Mouse (Mus musculus) Muller cell, postnatal 12 days (primary cell): ENCODE measurements around the gene Nipa2.

Experiments
- DNase-seq: peaks from one replicate; pipeline ENCODE4 v3.0.0-alpha.2; 2015; ENCODE audit errors: inconsistent ontology term

The Nipa2 gene

GRCm38 (mm10) chr7:55962004-55962908 lies at the start of gene Nipa2:
Gene Nipa2 (minus strand): TSS chr7:55962476.
- DNase-seq, result peak; percentile 94

DNA sequence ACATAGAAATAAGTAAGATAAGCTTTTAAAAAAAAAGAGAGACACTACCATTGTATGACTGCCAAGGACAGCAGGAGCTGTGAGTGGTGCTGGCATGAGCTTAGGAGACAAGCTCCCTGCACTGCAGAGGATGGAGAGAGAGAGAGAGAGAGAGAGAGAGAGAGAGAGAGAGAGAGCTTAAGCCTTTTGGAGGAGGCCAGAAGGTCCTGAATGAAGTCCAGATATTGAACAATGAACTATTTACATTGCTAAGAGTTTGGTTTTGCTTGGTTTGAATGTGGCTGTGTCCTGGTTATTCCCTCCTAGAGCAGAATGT lies 48.7 kb upstream of the Nipa2 start:
- no peak for DNase-seq

DNA sequence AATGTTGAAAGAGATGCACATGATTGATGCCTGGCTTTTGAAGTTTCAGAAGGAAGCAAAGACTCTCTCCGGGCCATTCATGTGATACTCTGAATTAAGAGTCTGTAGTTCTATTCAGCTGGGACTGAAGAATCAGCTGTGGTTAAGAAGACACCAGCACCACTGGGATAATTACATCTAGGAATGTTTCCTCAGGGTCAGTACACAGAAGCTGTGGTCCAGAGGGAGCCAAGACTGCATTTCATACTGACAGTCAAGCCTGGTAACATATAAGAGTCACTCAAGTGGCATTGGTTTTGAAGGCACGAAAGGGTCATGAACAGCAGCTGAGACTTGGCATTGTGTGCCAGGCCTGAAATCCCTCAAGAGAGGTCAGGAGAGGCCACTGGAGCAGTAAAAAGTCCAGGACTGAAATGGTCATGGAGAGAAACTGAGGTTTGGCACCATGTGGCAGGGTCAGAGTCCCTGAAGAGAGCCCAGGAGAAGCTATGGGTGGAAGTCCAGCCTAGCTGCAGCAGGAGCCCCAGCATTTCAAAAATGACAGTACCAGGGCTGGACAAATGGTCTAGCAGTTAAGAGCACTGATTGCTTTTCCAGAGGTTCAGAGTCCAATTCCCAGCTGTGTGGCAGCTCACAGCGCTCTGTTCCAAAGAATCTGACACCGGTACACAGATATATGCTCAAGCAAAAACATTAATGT lies 48.2 kb upstream of the Nipa2 start:
- peak; percentile 71 for DNase-seq

- DNase-seq, result peak; percentile 62
Measured at GRCm38 (mm10) chr7:55998997-55999396, 36.7 kb upstream of the Nipa2 start.

DNA sequence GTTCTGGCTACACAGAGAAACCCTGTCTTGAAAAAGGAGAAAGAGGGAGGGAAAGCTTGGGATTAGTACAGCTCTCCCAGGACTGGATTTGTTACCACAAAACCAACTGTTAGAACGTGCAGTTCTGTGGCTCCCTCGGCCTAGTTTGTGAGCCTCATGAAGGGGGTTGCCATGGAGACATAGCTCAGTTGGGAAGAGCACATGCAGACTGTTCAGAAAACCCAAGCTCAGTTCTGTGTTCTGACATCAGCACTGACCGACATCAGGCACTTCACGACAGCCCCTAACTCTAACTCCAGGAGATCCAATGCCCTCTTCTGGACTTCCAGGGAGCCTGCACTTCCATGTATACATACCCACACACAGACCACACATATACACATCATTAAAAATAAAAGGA lies 32.7 kb upstream of the Nipa2 start:
- DNase-seq, result no peak

DNA sequence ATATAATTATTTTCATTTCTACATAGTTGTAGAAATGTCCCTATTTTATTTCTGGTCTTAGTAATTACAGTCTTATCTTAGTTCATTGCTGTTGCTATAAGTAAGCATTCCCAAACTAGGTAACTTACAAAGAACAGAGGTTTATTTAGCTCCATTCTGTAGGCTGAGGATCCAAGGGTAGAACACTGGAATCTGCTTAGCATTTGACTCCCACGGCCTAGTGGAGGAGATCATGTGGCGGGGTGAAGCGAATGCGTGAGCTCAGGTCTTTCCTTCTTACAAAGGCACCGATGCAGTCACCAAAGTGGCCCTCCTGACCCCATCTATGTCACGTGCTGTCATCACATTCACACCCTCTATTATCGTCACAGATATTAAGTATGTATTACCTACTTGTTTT lies 29.6 kb upstream of the Nipa2 start:
- DNase-seq, result no peak

- DNase-seq, result no peak
Measured at GRCm38 (mm10) chr7:55991129-55991528, 28.9 kb upstream of the Nipa2 start.

DNA sequence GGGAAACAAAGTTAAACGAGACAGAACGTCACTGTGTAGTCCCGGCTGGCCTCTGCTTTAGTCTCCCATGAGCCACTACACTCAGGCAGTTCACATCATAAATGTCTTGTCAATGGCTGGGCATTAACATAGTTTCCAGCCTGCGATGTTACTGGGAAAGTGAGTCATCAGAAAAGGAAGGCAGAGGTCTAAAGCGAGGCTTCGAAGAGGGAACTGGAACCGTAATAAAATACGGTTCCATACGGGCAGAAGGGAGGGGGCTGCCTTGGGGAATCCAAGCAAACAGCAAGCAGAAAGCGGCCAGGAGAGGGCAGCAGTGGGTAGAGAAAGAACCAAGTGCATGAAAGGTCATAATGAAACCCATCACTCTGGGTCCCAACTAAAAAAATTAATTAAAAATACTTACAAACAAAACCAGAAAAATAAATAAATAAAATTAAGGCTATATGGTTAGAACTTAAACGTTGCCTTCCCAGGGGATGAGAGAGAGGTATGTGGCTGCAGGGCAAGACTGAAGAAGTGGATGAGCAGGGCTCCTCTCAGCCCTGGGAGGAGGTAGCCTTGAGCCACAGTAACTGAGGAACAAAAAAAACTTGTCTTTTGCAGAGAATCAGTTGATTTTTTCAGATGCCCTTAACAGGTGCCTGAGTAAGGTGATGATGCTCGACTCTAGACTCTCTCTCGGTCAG lies 24.4 kb upstream of the Nipa2 start:
- DNase-seq, result peak; percentile 48

DNA sequence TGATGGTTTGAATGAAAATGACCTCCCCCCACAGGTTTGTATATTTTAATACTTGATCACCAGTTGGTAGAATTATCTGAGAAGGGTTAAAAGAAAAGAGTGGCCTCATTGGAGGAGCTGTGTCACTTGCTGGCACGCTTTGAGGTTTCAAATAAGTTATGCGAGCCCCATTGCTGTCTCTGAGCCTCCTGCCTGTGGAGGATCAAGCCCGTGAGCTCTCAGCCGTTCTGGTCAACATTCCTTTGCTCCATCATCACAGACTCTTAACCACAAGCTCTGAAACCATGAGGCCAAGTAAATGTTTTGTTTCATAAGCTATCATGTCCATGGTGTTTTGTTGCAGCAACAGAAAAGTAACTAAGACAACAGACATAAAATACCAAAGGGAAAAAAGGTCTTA lies 22.5 kb upstream of the Nipa2 start:
- peak; percentile 32 for DNase-seq

DNA sequence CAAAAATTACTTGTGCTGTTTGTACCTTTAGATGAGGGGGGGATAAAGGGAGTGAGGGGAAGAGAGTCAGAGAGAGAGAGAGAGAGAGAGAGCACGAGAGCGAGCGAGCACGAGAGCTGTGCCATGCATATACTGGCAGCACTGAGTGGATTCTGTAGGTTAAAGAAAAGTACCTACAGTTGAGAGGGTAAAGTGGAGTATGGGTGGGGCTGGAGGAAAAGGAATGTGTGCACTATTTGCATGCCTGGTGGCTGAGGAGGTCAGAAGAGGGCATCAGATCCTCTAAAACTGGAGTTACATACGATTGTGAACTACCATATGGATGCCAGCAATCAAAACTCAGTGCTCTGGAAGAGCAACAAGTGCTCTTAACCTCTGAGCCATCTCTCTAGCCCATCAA lies 20.8 kb upstream of the Nipa2 start:
- DNase-seq, result no peak

DNA sequence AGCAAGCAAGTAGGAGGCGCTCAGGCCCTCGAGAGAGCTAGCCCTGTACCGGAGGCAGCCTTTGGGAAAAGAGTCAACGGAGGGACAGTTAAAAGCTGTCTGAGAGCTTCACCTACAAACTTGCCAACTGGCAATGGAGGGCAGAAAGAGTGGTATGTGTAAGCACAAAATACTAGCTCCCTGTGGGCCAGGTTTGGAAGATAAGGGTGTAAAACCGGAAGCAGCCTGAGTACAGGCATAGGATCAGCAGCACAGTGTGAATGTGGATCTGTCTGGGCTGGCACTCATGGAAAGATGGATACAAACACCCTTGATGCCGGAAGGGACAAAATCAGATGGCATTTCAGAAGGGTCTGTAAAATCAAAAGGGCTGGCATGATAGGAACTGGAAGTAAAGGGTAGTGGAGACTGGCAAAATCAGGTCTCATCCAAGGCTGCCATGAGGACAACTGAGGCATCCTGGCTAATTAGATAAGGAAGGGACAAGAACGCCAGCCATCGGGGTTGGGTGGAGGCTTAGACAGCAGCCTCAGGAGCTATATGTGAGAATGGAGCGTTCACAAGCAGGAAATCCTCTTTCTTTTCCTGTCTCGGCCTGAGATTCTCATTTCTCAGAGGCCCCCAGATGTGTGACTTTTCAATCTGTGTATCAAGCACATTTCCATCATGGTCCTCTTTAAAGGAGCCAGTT lies 19.9 kb upstream of the Nipa2 start:
- no peak for DNase-seq

- no peak for DNase-seq
Measured at GRCm38 (mm10) chr7:55981511-55981910, 19.2 kb upstream of the Nipa2 start.

DNA sequence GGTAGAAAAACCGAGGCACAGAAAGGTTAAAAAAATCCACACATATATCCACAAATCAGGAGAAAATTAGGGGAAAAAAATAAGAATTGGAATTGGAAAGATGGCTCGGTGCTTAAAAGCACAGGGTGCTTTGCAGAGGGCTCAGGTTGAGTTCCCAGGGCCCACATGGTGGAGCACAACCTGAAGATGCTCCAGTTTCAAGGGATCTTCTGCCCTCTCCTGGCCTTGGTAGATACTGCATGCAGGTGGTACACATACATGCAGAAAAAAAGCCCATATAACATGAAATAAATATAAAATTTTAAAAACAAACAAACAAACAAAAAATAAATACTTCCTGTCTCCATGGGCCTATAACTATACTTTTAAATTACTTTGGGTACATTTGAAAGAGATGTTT lies 12.2 kb upstream of the Nipa2 start:
- no peak for DNase-seq

DNA sequence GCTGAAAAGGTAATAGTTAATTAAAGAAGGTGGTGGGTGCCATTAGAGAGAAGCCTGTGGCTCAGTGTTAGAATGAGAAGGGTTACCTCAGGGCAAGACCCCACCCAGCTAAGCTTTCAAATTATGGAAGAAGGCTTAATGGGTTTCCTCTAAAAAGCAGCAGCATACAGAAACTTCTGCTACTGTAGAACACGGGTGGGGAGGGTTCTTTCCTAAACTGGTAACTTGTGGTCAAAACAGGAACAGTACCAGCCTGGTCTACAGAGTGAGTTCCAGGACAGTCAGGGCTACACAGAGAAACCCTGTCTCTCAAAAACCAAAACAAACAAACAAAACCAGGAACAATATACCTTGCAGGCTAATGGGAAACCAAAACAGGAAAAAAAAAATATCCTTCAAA lies 7.1 kb upstream of the Nipa2 start:
- DNase-seq, result no peak

GRCm38 (mm10) chr7:55968258-55968901 lies 6.1 kb upstream of the Nipa2 start:
- peak; percentile 31 for DNase-seq

- no peak for DNase-seq
Measured at GRCm38 (mm10) chr7:55966866-55967460, 4.7 kb upstream of the Nipa2 start.

DNA sequence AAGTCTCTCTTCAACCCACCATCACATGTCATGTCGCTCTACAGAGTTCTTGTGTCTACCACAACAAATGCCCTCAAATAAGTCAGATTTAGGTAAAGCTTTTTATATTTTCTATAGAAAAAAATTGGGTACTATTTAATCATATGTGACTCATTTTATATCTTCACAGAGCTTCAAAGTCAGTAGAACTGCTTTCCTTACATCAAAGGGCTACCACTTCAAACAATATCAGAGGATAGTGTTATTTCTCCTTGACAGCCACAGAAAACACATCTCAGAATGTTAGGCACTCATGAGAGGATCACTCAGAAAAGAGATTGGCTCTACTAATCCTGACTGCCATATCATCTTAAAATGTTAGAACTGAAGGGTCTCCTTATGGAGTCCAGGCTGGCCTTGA lies 1.8 kb downstream of the Nipa2 start:
- DNase-seq, result no peak

GRCm38 (mm10) chr7:55959801-55960200 lies 2.5 kb downstream of the Nipa2 start:
- no peak for DNase-seq

DNA sequence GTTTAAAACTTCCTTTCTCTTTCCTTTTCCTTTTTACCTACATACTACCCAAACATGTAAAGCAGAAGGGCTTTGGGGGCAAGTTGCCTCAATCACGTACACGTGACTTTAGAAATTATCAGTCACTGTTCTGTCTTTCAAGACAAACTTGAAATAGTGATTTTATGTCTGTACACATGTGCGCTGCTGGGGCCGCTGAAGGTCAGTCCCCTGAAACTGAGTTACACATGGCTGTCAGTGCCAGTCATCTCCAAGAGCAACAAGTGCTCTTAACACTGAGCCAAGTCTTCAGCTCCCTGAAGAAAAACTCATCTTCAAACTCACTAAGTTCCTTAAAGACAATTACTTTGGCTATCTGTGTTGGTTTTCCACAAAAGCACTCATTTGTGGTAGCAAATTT lies 4.4 kb downstream of the Nipa2 start:
- DNase-seq, result no peak

- DNase-seq, result no peak
Measured at GRCm38 (mm10) chr7:55957178-55957577, 5.1 kb downstream of the Nipa2 start.

DNA sequence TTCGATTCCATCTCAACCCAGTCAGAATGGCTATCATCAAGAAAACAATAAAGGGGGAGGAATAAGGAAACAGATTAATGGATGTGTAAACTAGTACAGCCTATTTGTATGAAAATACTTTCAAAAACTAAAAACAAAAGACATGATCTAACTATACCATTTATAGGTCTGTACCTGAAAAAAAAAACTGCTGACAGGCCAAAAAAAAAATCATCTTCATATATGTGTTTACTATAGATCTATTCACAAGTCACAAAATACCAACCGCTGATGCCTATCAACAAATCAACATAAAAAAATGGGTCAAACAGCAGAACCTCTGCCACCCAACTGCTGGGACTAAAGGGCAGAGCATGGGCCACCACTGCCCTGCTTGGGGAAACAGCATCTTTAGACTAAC lies 6.2 kb downstream of the Nipa2 start:
- DNase-seq, result no peak
